Mouse (Mus musculus): ENCODE results near the gene Ednrb. TPM values are rescaled to one million over a fixed set of nuclear protein-coding genes. Genes with fewer than 3 reads are reported as not detected.

Gene Ednrb
- polyA plus RNA-seq, 1 experiment from 2014 or later: 170 TPM

- peak overlapping the region; percentile 60 for H3K4me3 ChIP-seq
- peaks cover 18% of the 10 kb centered on the region for H3K4me1 ChIP-seq
- peak overlapping the region; percentile 67 for H3K9ac ChIP-seq
- H3K36me3 ChIP-seq: no peaks in the 10 kb centered on the region
- H3K27ac ChIP-seq: peak overlapping the region; percentile 66
- peak; percentile 83 for ATAC-seq (ENCODE audit: low FRiP score, low read depth)
- no peaks in the 10 kb centered on the region for H3K27me3 ChIP-seq (replicated peaks)
- under 1% methylated on average over 30 of the region's 30 CpGs for WGBS
- H3K9me3 ChIP-seq: no peaks in the 10 kb centered on the region
- peak overlapping the region; percentile 93 for H3K4me2 ChIP-seq (replicated peaks)
Observed at GRCm38 (mm10) chr14:103843371-103844001, 716 bp downstream of the Ednrb start.

DNA sequence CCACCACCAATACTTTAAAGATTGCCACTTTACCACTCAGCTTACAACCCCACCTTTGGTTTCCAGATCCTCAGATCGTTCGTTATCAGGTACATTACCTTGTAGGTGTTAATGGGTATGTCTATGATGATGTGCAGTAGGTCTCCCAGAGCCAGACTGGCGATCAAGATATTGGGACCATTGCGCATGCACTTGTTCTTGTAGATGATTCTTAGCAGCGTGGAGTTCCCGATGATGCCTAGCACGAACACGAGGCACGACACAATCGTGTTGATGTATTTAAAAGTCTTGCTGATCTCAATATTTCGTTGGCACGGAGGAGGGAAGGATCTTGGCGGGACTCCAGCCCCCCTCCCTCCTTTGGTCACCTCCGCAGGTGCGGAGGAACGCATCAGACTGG lies 1.3 kb downstream of the Ednrb start:
- Histone ChIP-seq H3K27me3 (replicated peaks) (no peaks in the 10 kb centered on the region), H3K27ac (peak overlapping the region; percentile 66; the same call in 1 of the 2 replicates), H3K36me3 (no peaks in the 10 kb centered on the region), H3K4me1 (peaks cover 18% of the 10 kb centered on the region), H3K4me3 (peak overlapping the region; percentile 60), H3K4me2 (replicated peaks) (peak overlapping the region; percentile 93), H3K9ac (peak overlapping the region; percentile 67), H3K9me3 (no peaks in the 10 kb centered on the region)
- ATAC-seq (ENCODE audit: low FRiP score, low read depth): no peak
- WGBS: 7% methylated on average over 16 of the region's 16 CpGs

DNA sequence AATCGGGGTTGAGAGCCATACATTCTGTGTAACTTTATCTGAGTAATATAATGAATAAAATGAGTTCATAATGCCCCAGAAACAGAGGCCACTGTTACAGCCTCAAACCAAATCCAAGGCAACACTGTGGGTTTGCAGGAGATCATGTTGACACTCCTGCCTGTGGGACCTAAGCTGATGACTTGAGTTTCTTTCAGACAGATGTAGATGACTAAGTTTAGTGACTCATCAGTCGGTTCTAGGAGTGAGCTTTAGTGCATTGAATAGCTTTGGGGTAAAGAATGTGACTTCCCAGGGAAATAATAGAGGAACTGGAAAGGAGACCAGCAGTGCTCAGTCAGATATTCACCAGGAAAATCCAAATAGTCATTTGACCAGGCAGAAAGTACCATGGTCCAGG lies 3.8 kb downstream of the Ednrb start:
- no peak overlapping the region for H3K9ac ChIP-seq
- H3K36me3 ChIP-seq: no peaks in the 10 kb centered on the region
- ATAC-seq (ENCODE audit: low FRiP score, low read depth): no peak
- no peak overlapping the region for H3K27ac ChIP-seq
- no peaks in the 10 kb centered on the region for H3K9me3 ChIP-seq
- 82% methylated on average over 2 of the region's 2 CpGs for WGBS
- H3K27me3 ChIP-seq (replicated peaks): no peaks in the 10 kb centered on the region
- H3K4me1 ChIP-seq: peaks cover 18% of the 10 kb centered on the region
- H3K4me2 ChIP-seq (replicated peaks): peak overlapping the region; percentile 93
- H3K4me3 ChIP-seq: no peak overlapping the region; the same call in 1 of the 2 replicates

GRCm38 (mm10) chr14:103838887-103839286 lies 5.3 kb downstream of the Ednrb start:
- Histone ChIP-seq H3K9me3 (no peaks in the 10 kb centered on the region), H3K4me1 (0 out of 2 replicates have a peak, but pooled peaks cover 5% of the 10 kb centered on the region), H3K4me3 (no peak overlapping the region), H3K9ac (no peak overlapping the region), H3K27ac (no peak overlapping the region), H3K36me3 (no peaks in the 10 kb centered on the region), H3K27me3 (replicated peaks) (no peaks in the 10 kb centered on the region), H3K4me2 (replicated peaks) (peak overlapping the region; percentile 39; the same call in 1 of the 2 replicates)
- no peak for ATAC-seq (ENCODE audit: low FRiP score, low read depth)
- WGBS: 91% methylated on average over 5 of the region's 5 CpGs

- Histone ChIP-seq H3K4me2 (replicated peaks) (no peak overlapping the region), H3K9me3 (no peaks in the 10 kb centered on the region), H3K27ac (no peak overlapping the region), H3K36me3 (no peaks in the 10 kb centered on the region), H3K4me3 (no peak overlapping the region), H3K4me1 (no peaks in the 10 kb centered on the region), H3K9ac (no peak overlapping the region), H3K27me3 (replicated peaks) (no peaks in the 10 kb centered on the region)
- WGBS: 69% methylated on average over 7 of the region's 7 CpGs
- no peak for ATAC-seq (ENCODE audit: low FRiP score, low read depth)
Observed at GRCm38 (mm10) chr14:103834589-103834988, 9.6 kb downstream of the Ednrb start.

DNA sequence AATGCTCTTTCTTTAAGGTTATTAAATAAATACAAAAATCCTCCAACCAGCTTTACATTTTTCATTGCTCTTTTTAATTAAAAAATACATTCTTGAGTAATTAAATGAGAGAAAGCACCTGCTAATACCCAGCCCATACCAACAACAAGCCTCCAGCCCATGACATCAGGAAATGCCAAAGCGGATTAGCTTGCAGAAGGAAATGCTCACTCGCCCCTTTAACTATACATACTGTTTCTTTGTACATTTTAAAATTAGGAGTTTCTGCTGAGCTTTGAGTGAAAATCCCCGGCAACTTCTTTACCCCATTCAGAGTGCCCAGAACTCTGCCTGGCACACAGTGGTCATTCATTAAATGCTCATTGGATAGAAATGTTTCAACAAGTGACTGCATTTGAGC lies 10.1 kb downstream of the Ednrb start:
- H3K9ac ChIP-seq: no peak overlapping the region
- H3K9me3 ChIP-seq: no peaks in the 10 kb centered on the region
- 79% methylated on average over 3 of the region's 3 CpGs for WGBS
- no peak overlapping the region for H3K4me3 ChIP-seq
- H3K4me1 ChIP-seq: no peaks in the 10 kb centered on the region
- H3K27ac ChIP-seq: no peak overlapping the region
- H3K27me3 ChIP-seq (replicated peaks): no peaks in the 10 kb centered on the region
- ATAC-seq (ENCODE audit: low FRiP score, low read depth): no peak
- H3K4me2 ChIP-seq (replicated peaks): no peak overlapping the region
- no peaks in the 10 kb centered on the region for H3K36me3 ChIP-seq

DNA sequence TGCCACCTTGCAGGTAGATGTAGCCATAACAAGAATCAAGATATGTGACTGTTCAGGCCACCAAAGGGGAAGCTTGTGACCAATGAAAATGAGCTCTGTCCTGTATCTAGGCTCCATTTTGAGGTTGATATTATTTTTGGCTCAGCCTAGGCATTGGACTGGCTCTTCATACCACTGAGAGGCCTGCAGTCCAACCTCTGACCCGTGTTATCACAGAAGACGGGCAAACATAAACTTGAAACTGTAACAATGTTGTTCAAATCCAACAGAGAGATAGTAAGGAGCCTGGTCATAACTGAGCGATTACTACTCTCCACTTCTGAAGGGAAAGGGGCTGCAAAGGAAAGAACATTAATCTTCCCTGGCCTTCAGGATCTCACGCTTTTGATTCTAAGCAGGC lies 11.7 kb downstream of the Ednrb start:
- ATAC-seq (ENCODE audit: low FRiP score, low read depth): no peak
- Histone ChIP-seq H3K27ac (no peak overlapping the region), H3K9ac (no peak overlapping the region), H3K36me3 (no peaks in the 10 kb centered on the region), H3K4me2 (replicated peaks) (no peak overlapping the region), H3K9me3 (no peaks in the 10 kb centered on the region), H3K4me1 (no peaks in the 10 kb centered on the region), H3K27me3 (replicated peaks) (no peaks in the 10 kb centered on the region), H3K4me3 (no peak overlapping the region)
- WGBS: 72% methylated on average over 4 of the region's 4 CpGs

DNA sequence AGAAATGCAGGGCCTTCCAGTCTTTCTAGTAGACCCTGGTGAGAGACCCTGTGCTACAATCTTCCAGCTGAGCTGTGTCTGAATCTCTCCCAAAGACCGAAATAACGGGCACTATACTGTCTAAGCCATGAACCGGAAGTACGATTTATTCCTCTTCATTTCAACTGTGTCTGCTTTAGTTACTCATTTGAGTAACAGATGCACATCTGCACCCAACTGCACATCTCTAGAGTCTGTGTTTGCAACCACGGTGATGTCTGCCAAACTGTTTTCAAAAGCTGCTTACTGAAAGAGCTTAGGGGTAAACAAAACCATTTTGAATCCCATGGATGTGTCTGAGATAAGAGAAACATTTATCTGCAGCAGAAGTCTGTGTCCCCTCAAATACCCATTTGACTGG lies 13.2 kb downstream of the Ednrb start:
- H3K27ac ChIP-seq: no peak overlapping the region
- no peak overlapping the region for H3K4me2 ChIP-seq (replicated peaks)
- no peaks in the 10 kb centered on the region for H3K27me3 ChIP-seq (replicated peaks)
- no peaks in the 10 kb centered on the region for H3K36me3 ChIP-seq
- ATAC-seq (ENCODE audit: low FRiP score, low read depth): no peak
- no peaks in the 10 kb centered on the region for H3K4me1 ChIP-seq
- WGBS: 80% methylated on average over 5 of the region's 5 CpGs
- no peak overlapping the region for H3K4me3 ChIP-seq
- H3K9ac ChIP-seq: no peak overlapping the region
- H3K9me3 ChIP-seq: no peaks in the 10 kb centered on the region

GRCm38 (mm10) chr14:103826343-103826742 lies 17.9 kb downstream of the Ednrb start:
- WGBS: 92% methylated on average over 9 of the region's 9 CpGs
- H3K36me3 ChIP-seq: no peaks in the 10 kb centered on the region
- H3K9me3 ChIP-seq: no peaks in the 10 kb centered on the region
- no peak for ATAC-seq (ENCODE audit: low FRiP score, low read depth)
- peaks cover 16% of the 10 kb centered on the region for H3K4me1 ChIP-seq
- no peak overlapping the region for H3K9ac ChIP-seq
- no peaks in the 10 kb centered on the region for H3K27me3 ChIP-seq (replicated peaks)
- H3K27ac ChIP-seq: no peak overlapping the region
- H3K4me2 ChIP-seq (replicated peaks): no peak overlapping the region
- H3K4me3 ChIP-seq: no peak overlapping the region

- WGBS: 92% methylated on average over 5 of the region's 5 CpGs
- no peak for ATAC-seq (ENCODE audit: low FRiP score, low read depth)
- H3K9ac ChIP-seq: no peak overlapping the region
Observed at GRCm38 (mm10) chr14:103825934-103826333, 18.3 kb downstream of the Ednrb start.

GRCm38 (mm10) chr14:103823501-103823900 lies 20.7 kb downstream of the Ednrb start:
- Histone ChIP-seq H3K4me1 (peaks cover 16% of the 10 kb centered on the region), H3K9ac (no peak overlapping the region), H3K9me3 (no peaks in the 10 kb centered on the region), H3K27me3 (replicated peaks) (no peaks in the 10 kb centered on the region), H3K36me3 (peaks cover 13% of the 10 kb centered on the region), H3K27ac (no peak overlapping the region), H3K4me3 (no peak overlapping the region), H3K4me2 (replicated peaks) (no peak overlapping the region)
- 28% methylated on average over 7 of the region's 7 CpGs for WGBS
- no peak for ATAC-seq (ENCODE audit: low FRiP score, low read depth)

More at GRCm38 (mm10) chr14:103825934-103826333, 18.3 kb downstream of the Ednrb start:
- H3K4me1 ChIP-seq: peaks cover 16% of the 10 kb centered on the region
- no peaks in the 10 kb centered on the region for H3K27me3 ChIP-seq (replicated peaks)
- H3K9me3 ChIP-seq: no peaks in the 10 kb centered on the region
- H3K36me3 ChIP-seq: peaks cover 3% of the 10 kb centered on the region
- no peak overlapping the region for H3K4me3 ChIP-seq
- no peak overlapping the region for H3K27ac ChIP-seq
- no peak overlapping the region for H3K4me2 ChIP-seq (replicated peaks)

GRCm38 (mm10) chr14:103822590-103822989 lies 21.6 kb downstream of the Ednrb start:
- no peak overlapping the region for H3K4me3 ChIP-seq
- H3K36me3 ChIP-seq: peaks cover 19% of the 10 kb centered on the region
- H3K9ac ChIP-seq: no peak overlapping the region
- H3K9me3 ChIP-seq: no peaks in the 10 kb centered on the region
- no peaks in the 10 kb centered on the region for H3K27me3 ChIP-seq (replicated peaks)
- peak; percentile 70 for ATAC-seq (ENCODE audit: low FRiP score, low read depth)
- 9% methylated on average over 1 of the region's 1 CpGs for WGBS
- H3K27ac ChIP-seq: no peak overlapping the region
- H3K4me1 ChIP-seq: peaks cover 16% of the 10 kb centered on the region
- H3K4me2 ChIP-seq (replicated peaks): no peak overlapping the region

DNA sequence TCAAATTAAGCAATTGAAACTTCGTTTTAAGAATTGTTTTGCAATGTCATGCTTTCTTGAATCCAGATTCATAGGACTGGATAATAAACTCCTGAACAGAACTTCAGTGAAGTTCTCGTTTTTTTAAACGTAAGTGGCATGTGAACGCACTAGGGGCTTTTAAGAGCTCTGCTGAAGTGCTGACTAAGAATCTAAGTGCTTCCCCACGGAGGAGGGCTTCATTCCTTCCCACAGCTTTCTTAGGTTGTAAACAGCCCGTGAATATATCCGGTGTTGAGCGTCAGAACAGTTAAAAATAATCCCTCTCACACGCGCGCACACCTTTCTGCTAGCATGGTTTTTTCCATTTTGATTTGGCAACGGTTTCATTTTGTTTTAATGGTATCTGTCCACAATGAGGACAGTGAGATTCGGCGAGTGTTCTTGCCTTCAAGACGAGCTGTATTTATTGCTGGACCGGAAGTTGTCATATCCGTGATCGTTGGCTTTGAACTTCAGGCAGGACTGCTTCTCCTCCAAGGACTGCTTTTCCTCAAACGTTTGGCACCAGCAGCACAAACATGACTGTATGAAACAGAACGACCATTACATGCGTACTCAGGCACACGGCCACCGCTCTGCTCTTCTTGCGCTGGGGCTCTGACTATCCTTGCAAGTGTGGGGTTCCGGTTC lies 27.4 kb downstream of the Ednrb start:
- Histone ChIP-seq H3K9ac (no peak overlapping the region), H3K4me1 (no peaks in the 10 kb centered on the region), H3K4me2 (replicated peaks) (no peak overlapping the region), H3K27ac (no peak overlapping the region), H3K9me3 (no peaks in the 10 kb centered on the region), H3K36me3 (peaks cover 23% of the 10 kb centered on the region), H3K27me3 (replicated peaks) (no peaks in the 10 kb centered on the region), H3K4me3 (no peak overlapping the region)
- WGBS: 88% methylated on average over 25 of the region's 25 CpGs
- no peak for ATAC-seq (ENCODE audit: low FRiP score, low read depth)

Data from neural tube, embryonic 12.5 days (tissue).